Mouse (Mus musculus) adrenal gland, postnatal 14 days (tissue): ENCODE results near the gene Ndufaf5. TPM values are rescaled to one million over a fixed set of nuclear protein-coding genes. Genes with fewer than 3 reads are reported as not detected.

Experiments used
- total RNA-seq: library from RNA; stranded (reverse); gene quantifications from 2 replicates; pipeline ENCODE4 v1.2.3, GENCODE M21; 2021

Gene Ndufaf5
- total RNA-seq, 1 experiment from 2014 or later = 19.6 TPM

Other genes starting within 250 kb of the Ndufaf5 start
- 9.5 and 10.7 TPM in 2 replicates for gene Tasp1, start 103.8 kb upstream of the Ndufaf5 start, total RNA-seq
- not detected in 2 replicates for gene Gm17374, start 18.6 kb upstream of the Ndufaf5 start, total RNA-seq
- gene Esf1, start 85 bp upstream of the Ndufaf5 start, total RNA-seq = 23.0 and 27.1 TPM in 2 replicates
- gene Sel1l2, start 219.1 kb downstream of the Ndufaf5 start, total RNA-seq = not detected in 2 replicates
- gene Macrod2, start 224.7 kb downstream of the Ndufaf5 start, total RNA-seq = 7.5 and 7.8 TPM in 2 replicates